Mouse (Mus musculus): ENCODE data around the gene Antxr1.

The Antxr1 gene

DNA sequence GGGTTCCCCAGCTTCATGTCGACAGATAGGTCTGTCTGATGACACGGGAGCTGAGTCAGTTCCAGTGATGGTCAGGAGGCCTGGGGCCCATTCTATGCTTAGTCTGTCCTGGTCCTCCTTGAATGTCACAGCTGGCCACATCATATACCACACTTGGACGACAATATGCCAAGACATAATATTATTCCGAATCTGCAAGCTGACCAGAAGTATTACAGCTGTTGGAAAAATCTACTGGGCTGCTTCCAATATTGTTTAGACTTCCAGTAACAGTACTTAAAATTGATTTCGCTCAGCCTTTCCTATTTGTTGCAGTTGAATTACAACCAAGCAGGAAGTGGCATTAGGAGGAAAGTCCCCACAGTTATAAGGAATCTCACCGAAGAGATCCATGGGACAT is 48.4 kb downstream of the Antxr1 start:
- no peak for DNase-seq

- DNase-seq, result no peak
Observed at GRCm38 (mm10) chr6:87285365-87285749, 50.3 kb downstream of the Antxr1 start.

GRCm38 (mm10) chr6:87284716-87285364 is 50.8 kb downstream of the Antxr1 start:
- no peak for DNase-seq

DNA sequence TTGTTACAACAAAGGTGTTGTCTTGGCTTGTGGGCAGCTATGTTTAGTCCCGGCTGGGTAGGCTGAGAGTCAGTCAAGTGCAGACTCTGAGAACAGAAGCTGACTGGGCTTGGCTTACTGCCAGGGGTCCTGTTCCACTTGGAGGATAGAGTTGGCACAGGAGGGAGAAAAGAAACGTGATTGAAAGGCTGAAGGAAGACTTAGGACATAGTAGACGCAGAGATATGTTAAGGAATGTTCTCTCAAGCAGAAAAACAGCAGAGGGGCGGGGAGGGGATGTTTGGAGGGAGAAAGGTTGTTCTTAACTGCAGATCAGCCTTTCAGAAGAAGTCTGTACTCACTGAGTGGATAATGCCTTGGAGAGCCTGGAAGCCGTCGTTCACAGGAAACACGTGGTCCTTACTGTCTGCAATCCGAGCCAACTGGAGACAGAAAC is 53.3 kb downstream of the Antxr1 start:
- peak; percentile 81 to 87 for DNase-seq

- no peak for DNase-seq
Observed at GRCm38 (mm10) chr6:87281771-87282170, 53.9 kb downstream of the Antxr1 start.

- DNase-seq, result peak; percentile 12 to 21
Observed at GRCm38 (mm10) chr6:87278151-87278550, 57.5 kb downstream of the Antxr1 start.

DNA sequence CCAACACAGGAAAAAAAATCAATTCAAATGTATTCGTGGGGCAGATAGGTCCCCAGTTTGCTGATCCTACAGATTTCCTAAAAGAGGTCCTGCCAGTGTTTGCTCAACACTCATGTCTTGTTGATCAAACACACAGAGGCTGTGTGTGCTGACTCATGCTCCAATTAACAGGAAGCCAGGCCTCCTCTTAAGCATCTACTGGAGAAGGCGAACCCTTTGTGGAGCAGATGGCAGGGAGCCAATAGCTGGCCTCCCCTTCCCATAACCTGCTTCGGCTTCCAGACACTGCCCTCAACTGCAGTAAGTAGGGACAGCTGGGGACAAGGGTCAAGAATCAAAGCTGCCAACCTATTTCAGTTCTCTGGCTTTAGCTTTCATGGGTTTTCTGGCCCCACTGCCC is 58.1 kb downstream of the Antxr1 start:
- peak; percentile 15 to 16 for DNase-seq

DNA sequence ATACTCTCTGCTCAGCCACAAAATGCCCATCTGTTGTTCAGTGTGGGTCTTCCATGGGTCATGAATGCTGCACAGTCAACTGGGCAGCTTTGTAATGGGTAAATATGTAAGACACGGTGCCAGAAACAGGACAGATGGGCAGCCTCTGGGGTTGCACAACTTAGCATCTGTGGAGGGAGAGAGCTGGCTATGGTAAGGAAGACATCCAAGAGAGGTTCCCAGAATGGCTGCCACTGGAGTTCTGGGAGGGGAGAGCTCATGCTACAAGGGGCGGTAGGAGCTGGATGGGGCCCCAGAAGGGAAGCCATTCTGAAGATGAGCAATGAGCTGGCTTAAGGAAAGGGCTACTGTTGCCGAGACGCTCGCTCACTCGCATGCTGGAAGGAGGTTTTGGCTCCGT is 58.7 kb downstream of the Antxr1 start:
- DNase-seq, result no peak

DNA sequence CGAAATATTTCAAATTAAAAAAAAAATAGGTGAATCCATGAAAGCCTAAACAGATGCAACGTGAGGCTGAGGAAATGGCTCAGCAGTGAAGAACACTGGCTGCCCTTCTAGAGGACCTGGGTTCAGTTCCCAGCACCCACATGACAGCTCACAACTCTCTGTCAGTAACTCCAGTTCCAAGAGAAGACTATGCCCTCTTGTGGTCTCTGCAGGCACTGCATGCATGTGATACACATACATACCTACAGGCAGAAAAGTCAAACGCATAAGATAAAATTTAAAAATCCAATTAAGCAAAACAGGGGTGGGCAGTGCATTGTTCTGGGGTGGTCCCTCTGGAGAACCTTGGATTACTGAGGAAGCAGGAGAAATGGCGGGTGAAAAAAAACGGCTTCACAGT is 60.8 kb downstream of the Antxr1 start:
- DNase-seq, result no peak

- DNase-seq, result no peak
Observed at GRCm38 (mm10) chr6:87273791-87274190, 61.8 kb downstream of the Antxr1 start.

DNA sequence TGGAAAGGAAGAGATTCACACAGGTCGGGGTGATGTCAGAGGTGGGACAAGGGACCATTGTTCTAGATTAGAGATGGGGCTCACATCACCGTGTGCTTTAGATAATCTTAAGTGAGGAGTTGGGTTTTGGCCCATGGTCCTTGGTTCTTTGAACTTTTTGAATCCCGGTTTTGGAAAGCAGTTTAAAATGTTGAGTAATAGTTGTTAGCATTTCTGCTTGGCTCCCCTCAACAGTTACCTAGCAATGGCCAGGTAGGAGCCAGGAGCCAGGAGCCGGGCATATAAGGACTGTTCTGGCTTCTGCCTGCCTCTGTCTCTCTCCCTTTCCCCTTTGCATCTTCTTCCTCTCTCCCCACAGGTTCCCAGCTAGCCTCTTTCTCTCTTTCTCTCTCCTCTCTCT is 62.5 kb downstream of the Antxr1 start:
- no peak for DNase-seq

GRCm38 (mm10) chr6:87272202-87272601 is 63.4 kb downstream of the Antxr1 start:
- DNase-seq, result no peak

- no peak for DNase-seq
Observed at GRCm38 (mm10) chr6:87270452-87270851, 65.2 kb downstream of the Antxr1 start.

DNA sequence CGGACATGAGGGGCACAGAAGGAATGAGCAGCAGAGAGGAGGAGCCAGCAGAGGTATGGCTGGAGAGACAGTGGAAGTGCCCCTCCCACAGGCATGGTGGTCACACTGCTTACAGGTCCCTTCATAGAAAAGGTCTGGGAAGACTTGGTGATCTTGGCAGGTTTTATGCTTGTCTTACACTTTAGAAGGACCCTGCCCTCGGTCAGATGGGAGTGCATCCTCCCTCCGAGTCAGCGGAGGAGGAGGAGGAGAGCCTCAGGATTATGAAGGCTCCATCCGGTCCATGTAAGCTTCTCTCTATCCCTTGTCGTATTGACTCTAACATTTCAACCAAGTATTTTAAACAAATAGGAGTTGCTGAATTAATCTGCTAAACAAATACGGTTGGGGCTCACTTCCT is 65.7 kb downstream of the Antxr1 start:
- DNase-seq, result no peak

GRCm38 (mm10) chr6:87262666-87263065 is 73.0 kb downstream of the Antxr1 start:
- DNase-seq, result no peak

DNA sequence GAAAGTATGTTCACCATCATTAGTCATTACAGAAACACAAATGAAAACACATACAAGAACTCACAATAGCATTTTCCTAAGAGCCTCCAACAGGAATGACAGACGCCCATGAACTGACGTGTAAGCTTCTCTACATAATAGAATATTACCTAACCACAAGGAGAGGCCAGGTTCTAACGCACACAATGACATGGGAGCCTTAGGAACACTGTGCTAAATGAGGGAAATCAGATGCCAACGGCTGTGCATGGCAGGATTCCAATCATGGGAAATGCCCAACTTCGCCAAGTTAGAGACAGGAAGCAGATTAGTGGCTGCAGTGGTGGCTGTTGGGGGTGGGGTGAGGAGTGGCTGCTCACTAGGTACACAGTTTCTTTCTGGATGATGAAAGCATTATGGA is 76.6 kb downstream of the Antxr1 start:
- DNase-seq, result peak in 1 of 2 experiments; percentile 8

DNA sequence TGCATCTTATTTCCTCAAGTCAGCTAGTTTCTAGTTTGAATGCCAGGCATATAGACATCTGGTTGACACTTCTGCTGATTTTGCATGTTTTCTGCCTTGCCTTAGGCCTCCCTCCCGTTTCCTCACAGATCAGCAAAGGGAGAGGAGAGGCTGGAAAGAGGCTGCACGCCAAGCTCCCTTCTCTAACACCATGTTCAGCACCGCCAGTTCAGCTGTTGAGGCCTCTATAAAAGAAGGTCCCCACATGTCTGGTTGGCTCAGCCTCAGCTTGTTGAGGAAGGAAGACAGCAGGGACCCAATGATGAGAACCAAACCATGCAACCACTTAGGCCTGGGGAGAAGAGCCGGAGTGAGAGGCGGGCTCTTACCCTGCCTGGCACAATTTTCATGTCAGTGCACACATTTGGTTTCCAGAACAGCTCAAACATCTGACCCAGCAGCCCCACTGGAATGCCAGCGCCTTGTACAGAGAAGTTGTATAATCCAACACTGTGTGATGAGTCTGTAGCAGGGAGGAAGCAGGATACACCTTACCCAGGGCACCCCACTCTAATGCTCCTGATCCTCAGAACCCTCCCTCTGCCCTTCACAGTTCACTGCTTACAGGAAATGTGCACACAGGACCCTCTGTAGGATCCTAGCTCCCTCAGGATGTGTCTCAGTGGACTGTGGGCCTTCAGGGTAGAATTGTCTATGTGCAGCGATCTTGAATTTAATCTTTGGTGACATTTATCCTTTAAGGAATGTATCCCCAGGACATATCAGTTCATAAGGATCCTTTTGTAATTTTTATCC is 77.4 kb downstream of the Antxr1 start:
- DNase-seq, result no peak

GRCm38 (mm10) chr6:87257471-87257870 is 78.2 kb downstream of the Antxr1 start:
- DNase-seq, result no peak

- no peak for DNase-seq
Observed at GRCm38 (mm10) chr6:87255668-87256067, 80.0 kb downstream of the Antxr1 start.

- no peak for DNase-seq
Observed at GRCm38 (mm10) chr6:87254756-87255155, 80.9 kb downstream of the Antxr1 start.

GRCm38 (mm10) chr6:87251716-87252115 is 83.9 kb downstream of the Antxr1 start:
- DNase-seq, result no peak

- no peak for DNase-seq
Observed at GRCm38 (mm10) chr6:87250701-87251100, 84.9 kb downstream of the Antxr1 start.

- no peak for DNase-seq
Observed at GRCm38 (mm10) chr6:87248226-87248834, 87.3 kb downstream of the Antxr1 start.

Data from kidney, adult 8-10 months (tissue).